Mouse (Mus musculus) kidney, postnatal 10 days (tissue): ENCODE results near the gene Vps8.
"Not testable (repeated sequence)": the region's sequence is repeated elsewhere in the genome, so short reads cannot be mapped to it uniquely, and the experiment has no call there.

Source experiments
- DNase-seq: peaks from one replicate; pipeline ENCODE4 v3.0.0; 2021; ENCODE audit warnings: mixed read lengths

The Vps8 gene

DNA sequence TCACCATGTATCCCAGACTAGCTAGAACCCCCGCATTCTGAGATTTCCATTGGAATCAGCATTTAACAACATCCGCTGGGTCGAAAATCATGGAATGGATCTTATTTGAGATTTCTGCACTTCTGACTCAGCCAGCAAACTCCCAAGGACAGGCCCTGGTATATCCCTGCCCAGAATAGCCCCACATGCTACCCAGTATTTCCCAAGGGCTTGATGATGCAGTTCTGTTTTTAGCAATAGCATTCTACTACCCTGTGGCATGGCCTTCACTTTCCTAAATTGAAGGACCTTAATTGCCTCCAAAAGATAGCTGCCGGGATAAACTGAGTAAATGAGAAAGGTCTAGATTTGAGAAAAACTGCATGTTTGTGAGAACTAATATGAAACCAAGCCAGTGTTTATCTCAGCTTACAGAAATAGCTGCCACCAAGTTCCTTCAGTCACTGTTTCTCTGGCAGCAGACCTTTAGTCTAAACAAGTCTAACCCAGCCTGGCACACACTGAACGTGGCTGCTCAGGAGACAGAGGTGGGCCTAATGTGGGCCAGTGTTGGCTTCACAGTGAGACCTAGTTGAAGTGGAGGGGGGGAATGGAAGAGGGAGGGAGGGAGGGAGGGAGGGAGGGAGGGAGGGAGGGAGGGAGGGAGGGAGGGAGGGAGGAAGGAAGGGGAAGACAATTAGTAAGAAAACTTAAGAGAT, 213.4 kb downstream of the Vps8 start:
- DNase-seq: no peak

- no peak for DNase-seq
Measured at GRCm38 (mm10) chr16:21637201-21637819, 214.4 kb downstream of the Vps8 start.

- DNase-seq: peak; percentile 52
Measured at GRCm38 (mm10) chr16:21640766-21641499, 218.0 kb downstream of the Vps8 start.

DNA sequence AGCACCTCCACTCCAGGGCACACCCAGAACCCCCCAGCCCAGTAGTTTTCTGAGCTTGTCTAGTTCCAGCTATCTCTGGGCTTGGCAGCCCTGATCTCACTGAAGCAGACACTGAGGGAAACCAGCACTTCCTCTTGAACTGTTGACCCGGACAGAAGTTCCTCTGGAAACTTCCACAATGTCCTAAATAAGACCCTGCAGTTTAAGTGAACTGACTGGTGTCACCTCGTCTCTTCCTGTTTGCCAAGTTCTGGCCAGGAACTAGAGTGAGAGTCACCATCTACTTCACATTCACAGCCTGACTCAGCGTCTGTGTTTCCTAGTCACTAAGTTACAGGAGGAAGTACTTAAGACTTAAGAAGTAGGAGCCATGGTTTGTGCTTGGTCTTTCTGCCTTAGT, 219.0 kb downstream of the Vps8 start:
- DNase-seq: peak; percentile 42

- DNase-seq: no peak
Measured at GRCm38 (mm10) chr16:21642906-21643305, 220.0 kb downstream of the Vps8 start.

DNA sequence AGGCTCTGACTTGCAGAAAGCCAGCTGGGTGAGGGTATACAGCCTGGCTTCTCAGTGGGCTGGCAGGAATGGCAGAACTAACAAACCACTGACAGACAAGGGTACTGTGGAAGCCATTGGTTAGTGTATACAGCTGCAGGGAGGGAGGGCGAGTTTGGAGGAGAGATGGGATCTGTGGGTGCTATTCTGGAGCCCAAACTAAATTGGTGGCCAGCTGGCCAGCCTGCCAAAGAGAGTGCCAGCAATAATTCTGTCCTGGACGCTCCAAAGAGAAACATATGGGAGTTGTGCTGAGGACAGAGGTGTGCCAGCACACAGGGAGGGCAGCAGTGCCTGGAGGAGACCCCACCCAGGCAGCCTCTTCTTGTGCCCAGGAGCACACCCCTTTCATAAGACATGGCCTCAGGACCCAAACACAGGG, 220.7 kb downstream of the Vps8 start:
- DNase-seq: no peak

DNA sequence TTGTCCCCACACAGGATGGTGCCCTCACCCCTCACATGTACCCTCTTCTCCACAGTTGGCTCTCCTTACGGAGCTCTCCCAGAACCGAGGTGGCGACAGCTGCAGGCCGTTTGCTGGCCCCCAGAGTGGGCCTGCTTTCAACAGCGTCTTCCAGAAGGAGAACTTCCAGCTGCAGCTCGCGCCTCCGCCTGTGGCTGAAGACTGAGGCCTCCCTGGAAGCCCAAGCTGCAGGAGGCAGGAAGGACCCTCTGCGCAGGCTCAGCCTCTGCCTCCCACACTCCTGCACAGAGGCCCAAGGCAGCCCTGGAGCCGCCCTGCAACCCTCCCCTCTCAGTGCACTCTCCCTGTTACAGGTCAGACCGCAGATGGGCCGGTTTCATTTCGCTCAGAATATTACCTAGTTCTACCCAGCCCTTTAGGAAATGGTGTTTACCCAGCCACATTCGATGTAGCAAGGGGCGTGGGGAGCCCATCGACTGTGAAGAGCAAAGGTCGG, 221.2 kb downstream of the Vps8 start:
- peak; percentile 87 for DNase-seq

DNA sequence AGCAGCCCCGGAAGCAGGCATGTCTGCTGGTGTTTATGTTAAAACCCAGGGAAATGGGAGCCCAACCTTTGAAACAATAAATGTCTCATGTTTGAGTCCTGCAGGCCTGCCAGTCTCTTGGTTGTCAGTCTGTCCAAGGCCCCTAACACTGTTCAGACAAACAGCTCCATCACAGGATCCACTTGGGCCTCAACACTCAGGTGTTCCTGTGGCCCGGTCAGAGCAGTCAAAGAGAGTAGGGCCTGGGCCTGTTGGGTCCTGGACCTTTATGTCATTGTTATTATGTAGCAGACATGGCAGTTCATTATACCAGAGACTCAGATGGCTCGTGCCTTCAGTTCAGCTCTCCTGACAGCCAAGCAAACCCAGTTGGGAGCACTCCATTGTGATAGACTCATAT, 221.7 kb downstream of the Vps8 start:
- DNase-seq: no peak

- no peak for DNase-seq
Measured at GRCm38 (mm10) chr16:21645915-21646314, 223.0 kb downstream of the Vps8 start.

DNA sequence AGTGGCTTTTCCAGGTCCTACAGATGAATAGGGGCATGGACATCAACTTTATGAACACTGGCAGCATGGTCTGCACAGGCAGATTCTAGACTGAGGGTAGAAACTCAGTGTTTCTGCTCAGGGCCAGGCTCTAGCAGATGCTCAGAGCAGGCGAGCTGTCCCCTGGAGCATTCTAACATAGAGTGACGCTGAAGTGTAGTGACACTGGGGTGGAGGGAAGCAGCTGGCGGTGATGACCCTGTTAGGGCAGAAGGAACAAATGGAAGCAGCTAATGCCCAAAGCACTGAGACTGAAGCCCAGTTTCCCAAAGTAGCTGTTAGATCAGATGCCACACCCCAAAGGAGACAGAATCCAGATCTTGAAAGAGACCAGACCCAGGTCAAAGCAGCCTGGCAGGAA, 223.6 kb downstream of the Vps8 start:
- no peak for DNase-seq

DNA sequence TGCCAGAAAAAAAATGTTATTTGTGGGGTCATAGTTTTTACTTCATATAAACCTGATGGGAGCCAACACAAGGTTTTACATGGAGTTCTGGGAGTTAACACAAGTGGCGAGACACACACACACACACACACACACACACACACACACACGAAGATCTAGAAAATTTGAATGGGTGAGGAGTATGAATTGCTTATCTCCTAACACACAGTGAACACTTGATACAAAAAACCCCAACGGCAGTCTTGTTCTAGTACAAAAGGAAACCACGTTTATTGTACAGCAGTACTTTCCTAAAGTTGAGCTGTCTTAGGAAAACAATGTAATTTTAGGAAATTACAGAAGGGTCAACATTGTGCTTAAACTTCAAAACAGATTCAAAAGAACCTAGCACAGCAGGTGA, 225.9 kb downstream of the Vps8 start:
- DNase-seq: no peak

DNA sequence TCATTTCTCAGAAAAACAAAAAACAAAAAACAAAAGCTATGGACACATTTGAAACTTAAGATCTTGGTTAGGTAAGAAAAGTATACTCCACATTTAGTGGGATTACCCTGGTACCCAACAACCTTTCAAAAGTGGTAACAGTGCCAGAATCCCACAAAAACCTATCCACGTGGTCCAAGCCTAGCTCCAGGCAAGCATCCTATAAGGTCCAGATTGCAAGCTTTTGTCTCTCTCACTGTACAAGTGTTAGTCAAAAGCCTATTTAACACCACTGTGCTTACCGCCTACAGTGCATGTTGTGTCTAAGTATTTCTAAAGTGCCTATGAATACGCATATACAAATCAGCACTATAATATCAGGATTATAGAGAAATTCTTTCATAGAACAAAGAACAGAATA, 227.4 kb downstream of the Vps8 start:
- DNase-seq: no peak

GRCm38 (mm10) chr16:21651161-21651560, 228.2 kb downstream of the Vps8 start:
- DNase-seq: no peak

GRCm38 (mm10) chr16:21653151-21653550, 230.2 kb downstream of the Vps8 start:
- no peak for DNase-seq

- DNase-seq: no peak
Measured at GRCm38 (mm10) chr16:21654384-21654783, 231.5 kb downstream of the Vps8 start.

- peak; percentile 50 for DNase-seq
Measured at GRCm38 (mm10) chr16:21655291-21655690, 232.4 kb downstream of the Vps8 start.

DNA sequence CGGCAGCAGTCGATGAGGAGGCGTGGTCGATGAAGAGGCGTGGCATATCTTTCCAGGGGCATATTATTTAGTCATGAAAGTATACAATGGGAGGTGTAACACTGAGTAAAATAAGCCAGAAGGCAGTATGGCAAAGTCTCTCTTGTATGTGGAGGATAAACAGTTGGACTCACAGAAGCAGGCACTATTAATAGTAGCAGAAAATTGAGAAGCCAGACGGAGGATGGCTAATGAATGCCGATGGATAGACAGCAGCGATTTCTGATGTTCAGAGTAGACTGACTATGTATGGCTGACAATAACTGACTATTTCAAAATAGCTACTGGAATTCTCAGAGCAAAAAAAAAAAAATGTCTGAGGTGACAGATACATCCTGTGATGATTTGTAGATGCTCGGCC, 233.0 kb downstream of the Vps8 start:
- DNase-seq: no peak

DNA sequence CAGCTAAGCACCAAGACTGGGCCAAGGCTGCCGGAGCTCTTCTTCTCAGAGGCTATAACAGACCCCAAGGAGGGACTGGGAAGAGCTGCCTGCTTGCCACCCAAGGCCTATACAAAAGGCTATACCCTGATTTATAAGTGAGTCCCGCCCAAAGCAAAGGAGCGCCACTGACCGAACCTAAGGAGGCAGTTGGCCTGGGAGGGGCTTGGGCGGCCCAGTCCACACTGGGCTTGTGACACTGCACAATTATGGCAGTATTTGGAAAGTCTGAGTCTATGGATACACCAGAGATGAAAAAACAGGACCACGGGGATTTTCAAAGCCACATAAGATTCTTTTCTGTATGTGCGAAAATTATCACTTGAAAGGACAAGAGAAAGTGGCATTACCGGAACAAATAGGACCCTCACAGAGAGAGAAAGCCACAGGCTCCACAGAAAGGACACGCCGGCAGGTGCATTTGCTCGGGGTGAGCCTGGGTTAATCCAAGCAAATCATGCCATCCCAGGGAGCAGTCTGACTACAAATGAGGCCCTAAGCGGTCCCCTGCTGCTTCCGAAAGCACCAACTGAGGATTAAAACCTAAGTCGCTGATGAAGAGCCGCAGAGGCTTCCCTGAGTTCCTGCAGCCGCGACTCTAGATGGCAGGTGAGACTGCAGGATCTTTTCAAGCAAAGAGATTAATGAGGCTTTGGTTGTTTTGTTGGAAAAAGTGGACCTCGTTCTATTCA, 241.9 kb downstream of the Vps8 start:
- no peak for DNase-seq

GRCm38 (mm10) chr16:21665423-21665986, 242.6 kb downstream of the Vps8 start:
- no peak for DNase-seq

GRCm38 (mm10) chr16:21671878-21672277, 249.0 kb downstream of the Vps8 start:
- no peak for DNase-seq

DNA sequence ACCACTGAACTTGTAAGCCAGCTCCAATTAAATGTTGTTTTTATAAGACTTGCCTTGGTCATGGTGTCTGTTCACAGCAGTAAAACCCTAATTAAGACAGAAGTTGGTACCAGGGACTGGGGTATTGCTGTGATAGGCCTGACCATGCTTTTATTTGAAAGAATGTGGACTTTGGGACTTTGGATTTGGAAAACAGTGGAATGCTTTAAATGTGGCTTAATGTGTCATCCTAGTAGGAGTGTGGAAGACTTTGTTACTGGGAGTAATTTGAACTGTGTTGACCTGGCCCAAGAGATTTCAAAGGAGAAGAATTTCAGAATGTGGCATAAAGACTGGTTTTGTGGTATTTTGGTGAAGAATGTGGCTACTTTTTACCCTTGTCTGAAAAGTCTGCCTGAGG, 250.1 kb downstream of the Vps8 start:
- DNase-seq: not testable (repeated sequence)

- not testable (repeated sequence) for DNase-seq
Measured at GRCm38 (mm10) chr16:21673651-21674050, 250.7 kb downstream of the Vps8 start.

DNA sequence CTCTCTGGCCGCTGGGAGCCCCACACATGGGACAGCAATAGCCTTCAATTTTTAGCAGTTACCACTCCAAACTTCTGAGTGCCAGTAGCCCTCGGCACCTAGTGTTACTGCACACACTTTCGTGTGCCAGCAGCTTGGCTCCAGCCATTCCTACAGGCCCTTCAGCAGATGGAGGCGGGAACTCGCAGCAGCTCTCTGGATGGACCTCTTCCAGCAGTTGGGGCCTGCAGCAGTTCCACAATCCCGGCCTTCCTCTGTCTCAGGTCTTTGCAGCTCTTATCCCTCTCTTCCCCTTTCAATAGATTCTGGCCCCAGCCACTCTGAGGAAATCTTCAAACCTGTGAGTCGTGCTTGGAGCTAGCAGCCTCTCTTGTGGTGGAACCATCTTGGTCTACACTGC, 253.9 kb downstream of the Vps8 start:
- no peak for DNase-seq
